Mouse (Mus musculus): ENCODE measurements around the gene Tppp3.

DNA sequence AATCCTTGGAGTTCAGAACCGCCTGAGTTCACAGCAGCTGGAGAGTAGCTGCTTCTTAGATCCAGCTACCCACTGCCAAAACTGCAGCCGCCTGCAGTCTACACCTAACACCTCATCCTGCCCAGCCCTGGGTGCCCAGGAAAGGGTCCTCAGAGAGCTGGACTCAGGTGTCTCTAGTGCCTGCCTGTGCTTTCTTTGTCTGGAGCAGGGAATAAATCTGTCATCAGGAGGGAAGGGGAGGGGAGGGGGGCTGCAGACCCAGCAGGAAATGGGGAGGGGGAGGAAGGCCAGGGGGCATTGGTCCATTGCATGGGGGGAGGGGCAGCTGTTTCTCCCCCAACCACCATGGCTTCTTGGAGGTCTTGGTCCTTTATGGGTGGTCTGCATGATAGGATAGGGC is 48.3 kb upstream of the Tppp3 start:
- TF ChIP-seq CTCF (IDR thresholded peaks at IDR 0.05; ENCODE audit: low read depth, low read length), result no peak
- TF ChIP-seq EP300 (IDR thresholded peaks at IDR 0.05; ENCODE audit: insufficient read depth, low read depth, low read length), result no peak
